Mouse (Mus musculus): Measurements from ENCODE around the gene Fry. TPM values are rescaled to one million over a fixed set of nuclear protein-coding genes. Genes with fewer than 3 reads are reported as not detected.

Fry gene
- polyA plus RNA-seq, 1 experiment: not detected

DNA sequence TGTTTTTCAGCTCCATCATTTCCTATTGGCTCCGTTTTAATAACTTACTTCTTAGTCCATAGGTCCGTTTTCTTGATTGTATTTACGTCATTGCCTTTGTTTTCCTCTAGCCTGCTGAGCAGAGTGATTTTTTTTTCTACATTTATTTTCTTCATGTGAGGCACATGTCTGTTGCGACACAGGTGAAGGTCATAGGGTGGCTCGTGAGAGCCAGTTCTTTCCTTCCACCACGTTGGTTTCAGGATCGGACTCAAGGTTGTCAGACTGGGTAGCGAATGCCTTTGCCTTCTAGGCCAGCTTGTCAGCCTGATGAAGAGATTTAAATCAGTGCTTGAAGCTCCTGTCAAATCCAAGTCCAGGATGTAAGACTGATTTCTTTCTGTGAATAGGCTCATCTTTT is 101.0 kb downstream of the Fry start:
- no peak for TF ChIP-seq GATA1 (IDR thresholded peaks at IDR 0.05; ENCODE audit: low read length)

DNA sequence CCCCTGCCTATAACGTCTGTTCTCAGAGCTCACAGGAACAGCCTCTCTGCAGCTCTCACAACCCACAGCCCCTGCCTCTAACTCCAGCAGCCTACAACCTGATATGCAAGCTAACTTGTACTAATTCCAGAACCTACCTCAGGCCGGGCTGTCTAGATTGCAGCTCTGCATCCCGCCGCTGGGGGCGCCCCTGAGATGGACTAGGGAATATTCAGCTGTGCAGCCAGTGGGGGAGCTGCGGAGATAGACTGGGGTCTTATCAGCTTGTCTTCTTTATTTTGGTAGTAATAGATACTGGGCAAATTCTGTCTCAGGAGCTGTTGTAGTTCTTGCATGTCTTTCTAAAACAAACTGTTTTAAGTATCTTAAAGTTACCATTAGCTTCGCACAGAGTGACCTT is 101.9 kb downstream of the Fry start:
- no peak for TF ChIP-seq GATA1 (IDR thresholded peaks at IDR 0.05; ENCODE audit: low read length)

DNA sequence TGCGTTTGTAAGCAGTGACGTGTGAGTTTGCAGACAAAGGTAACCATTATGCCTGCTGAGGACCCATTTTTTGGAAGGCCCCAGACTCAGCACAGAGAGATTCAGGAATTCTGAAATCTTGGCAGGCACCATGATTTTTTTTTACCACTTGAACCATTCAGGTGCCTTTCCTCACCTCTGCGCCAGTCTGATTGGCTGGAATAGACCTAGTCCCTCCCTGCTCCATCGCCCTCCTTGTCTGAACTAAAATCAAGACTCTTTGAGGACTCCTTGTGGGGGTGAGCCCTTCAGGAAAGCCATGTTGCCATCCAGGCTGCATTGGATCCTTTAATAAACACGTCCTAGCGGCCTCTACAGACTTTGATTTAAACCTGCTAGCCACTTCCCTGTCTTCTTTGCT is 103.4 kb downstream of the Fry start:
- no peak for TF ChIP-seq GATA1 (IDR thresholded peaks at IDR 0.05; ENCODE audit: low read length)

DNA sequence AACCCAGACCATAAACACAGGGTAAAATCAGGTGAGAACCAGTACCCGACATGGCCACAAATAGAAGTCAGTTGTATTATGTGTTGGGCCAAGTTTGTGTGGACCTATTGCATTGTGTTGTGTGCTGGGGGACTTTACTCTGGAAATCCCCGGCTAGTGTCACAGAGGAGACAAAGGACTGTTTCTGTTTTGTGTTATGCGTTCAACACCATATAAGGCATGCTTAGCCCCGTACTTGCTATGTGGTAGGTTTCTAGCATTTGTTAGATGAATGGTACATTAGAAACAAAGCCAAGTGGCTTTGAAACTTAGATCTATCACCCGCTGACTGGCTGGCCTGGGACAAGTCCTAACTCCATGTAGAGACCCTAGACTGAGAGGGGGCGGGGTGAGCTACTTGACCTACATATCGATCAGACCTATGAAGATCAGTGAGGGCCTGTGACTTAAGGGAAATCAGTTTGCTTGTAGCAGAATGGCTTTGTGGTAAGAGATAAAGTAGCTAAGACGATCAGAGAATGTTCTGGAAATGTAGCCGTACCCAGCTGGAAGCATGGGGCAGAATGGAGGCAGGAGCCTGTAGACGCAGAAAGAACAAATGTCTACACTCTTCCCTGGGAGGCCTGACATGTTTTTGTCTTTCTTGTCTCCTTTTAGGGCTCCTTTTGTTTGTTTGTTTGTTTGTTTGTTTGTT is 105.2 kb downstream of the Fry start:
- TF ChIP-seq GATA1 (IDR thresholded peaks at IDR 0.05; ENCODE audit: low read length): no peak

DNA sequence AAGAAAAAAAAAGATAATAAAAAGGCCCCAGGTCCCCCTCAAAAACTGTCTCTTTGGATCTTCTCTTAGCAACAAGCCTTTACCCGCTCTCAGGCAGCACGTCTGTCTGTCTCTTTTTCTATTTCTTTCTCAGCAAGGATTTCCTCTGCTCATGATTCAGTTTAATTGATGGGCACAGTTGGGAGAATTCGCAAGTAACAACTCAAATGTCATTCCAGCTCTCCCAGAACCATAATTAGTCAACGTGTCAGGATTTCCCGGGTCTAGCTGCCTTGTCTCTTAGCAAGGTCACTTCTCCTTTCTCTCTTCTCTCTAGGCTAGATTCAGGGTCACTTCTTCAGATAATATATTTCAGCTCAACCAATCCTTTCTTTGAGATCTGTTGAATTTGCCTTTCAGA is 110.6 kb downstream of the Fry start:
- no peak for TF ChIP-seq GATA1 (IDR thresholded peaks at IDR 0.05; ENCODE audit: low read length)

DNA sequence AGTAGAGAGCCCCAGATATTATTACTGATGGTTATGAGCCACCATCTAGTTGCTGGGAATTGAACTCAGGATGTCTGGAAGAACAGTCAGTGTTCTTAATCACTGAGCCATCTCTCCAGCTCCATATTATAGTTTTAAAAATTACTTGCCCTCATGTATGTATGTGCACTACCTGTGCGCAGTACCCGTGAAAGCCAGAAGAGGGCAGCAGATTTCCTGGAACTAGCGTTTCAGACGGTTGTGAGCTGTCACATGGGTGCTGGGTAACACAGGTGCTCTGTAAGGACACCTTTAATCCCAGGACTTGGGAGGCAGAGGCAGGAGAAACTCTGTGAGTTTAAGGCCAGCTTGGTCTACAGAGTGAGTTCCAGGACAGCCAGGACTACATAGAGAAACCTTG is 111.3 kb downstream of the Fry start:
- TF ChIP-seq GATA1 (IDR thresholded peaks at IDR 0.05; ENCODE audit: low read length): no peak

DNA sequence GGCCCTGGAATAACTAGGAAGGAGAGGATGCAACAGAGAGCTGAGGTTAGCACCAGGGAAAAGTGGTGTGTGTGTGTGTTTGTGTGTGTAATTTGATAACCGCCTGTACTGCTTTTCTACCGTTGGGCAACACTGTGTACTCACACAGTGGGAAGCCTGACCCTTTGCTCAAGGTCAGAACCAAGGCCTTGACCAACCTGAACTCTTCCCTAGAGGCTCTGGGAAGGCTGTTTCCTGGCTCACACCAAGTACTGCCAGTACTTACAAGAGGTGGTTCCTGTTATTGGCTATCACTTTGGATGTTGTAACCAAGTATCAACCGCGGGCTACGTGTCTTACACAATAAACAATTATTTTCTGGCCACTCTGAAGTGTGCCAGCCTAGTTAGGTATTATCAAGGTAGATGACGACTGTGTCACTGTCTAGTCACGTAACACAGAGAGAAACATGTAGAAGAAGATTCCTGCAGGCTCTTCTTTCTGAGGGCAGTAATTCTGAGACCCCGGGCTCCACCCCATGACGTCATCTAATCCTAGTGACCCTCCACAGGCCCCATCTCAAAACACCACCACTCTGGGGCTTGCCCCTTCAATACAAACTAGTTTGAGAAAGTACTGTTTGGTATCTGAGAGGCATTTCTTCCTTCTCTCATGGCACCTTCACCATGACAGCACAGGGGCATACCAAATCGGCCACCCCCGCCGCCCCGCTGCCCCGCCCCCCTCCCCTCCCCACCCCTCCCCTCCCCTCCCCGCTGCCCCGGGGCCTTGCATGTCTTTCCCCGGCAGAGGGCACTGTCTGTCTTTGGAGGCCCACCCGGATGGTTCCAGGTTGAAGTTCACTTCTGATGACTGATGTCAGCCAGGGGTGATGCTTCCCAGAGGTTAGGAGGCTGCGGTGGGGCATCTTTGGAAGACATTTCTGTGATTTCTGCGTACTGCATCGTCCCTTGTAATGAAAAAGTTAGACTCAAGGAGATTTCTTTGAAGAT is 114.0 kb downstream of the Fry start:
- no peak for TF ChIP-seq GATA1 (IDR thresholded peaks at IDR 0.05; ENCODE audit: low read length)

DNA sequence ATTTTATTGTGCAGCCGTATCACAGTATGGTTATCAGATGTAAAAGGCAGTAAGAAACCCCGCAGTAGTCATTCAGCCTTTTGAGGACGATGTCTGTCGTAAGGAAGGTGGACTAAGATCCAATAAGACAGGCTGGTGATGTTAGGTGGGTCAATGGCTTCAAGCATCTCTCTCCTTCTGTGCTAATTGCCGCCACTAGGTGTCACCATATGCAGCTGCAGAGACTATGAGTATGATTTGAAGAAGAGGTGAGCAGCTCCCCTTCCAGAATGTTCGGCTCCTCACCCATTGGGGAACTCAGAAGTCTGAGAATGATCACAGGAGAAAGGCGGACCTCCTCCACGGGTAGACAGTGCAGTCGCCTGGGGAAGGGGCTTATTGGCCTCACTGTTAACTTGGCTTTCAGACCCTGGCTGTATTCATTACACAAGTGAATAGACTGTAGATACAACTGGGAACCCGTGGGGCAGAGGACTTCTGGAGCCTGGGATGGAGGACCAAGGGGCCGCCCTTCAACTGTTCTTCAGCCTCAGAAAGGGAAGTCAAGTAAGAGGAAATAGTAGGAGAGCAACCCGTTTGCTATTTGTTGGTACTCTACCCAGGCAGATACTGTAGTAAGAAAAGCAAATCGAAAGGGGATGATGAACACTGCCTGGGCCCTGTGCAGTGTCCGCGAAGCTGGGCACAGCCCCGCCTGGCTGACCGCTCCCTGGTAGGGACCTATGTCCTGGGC is 114.9 kb downstream of the Fry start:
- no peak for TF ChIP-seq GATA1 (IDR thresholded peaks at IDR 0.05; ENCODE audit: low read length)

DNA sequence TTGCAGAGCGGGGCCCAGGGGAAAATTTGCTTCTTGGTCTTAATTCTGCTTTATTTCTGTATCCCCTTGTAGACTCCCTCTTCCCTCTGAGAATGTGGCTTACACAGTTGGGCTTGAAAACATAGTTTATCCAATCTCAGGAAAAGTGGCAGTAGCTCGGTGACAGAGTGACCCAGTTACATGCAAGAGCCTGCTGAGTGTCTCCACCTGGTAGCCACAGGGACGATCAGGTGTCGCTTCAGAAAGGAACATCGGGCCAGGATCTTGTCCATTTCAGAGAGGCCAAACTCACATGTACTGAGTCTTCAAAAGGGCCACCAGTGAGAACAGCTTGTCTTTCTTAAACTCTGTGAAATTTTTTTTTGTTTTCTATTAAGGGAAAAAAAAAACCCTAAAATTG is 117.5 kb downstream of the Fry start:
- TF ChIP-seq GATA1 (IDR thresholded peaks at IDR 0.05; ENCODE audit: low read length): no peak

DNA sequence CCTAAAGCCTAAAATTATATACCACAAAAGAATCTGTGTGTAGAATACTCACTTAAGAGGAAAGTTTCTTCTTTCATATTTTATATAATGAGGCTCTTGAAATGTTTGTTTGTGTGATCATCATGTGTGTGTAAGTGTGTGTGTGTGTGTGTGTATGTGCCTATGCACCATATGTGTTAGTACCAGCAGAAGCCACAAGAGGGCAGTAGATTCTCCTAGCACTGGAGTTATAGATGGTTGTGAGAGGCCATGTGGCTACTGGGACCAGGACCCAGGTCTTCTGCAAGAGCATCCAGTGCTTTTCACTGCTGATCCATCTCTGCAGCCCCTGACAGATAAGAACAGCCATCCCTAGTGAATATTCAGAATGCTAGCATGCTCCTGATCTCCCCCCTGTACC is 118.2 kb downstream of the Fry start:
- TF ChIP-seq GATA1 (IDR thresholded peaks at IDR 0.05; ENCODE audit: low read length): no peak

DNA sequence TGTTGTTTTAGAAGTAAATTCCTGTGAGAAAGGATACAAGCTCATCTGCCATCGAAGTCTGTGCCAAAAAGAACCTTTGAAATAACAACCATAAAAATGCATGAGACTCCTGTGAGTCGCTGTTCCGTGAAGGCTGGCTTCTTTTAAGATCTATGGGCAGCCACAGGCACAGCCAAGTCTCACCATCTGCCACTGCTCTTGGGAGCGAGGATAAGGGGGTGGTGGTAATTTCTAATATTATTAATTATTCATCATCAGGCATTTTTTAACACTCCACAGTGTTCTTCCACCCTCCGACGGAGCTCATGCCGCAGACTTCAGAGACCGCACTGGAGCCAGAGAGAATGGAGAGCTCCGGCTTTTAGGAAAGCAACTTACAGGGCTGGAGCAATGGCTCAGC is 123.2 kb downstream of the Fry start:
- no peak for TF ChIP-seq GATA1 (IDR thresholded peaks at IDR 0.05; ENCODE audit: low read length)

DNA sequence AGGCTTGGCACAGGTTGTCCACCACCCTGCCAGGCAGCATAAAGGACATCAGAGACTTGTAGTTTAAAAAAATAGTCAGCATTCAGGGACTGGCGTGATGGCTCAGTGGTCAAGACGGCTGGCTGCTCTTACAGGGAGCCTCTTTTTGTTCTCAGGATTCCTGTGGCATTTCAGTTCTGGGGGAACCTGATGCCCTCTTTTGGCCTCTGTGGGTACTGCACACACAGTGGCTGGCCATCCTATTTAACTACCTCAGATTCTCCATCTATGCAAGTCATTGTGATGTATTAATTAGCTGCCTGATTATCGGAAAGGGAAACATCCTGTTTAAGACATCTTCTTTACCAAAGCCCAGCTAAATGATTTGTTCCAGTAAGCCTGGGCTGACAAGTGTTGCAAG is 128.3 kb downstream of the Fry start:
- no peak for TF ChIP-seq GATA1 (IDR thresholded peaks at IDR 0.05; ENCODE audit: low read length)

DNA sequence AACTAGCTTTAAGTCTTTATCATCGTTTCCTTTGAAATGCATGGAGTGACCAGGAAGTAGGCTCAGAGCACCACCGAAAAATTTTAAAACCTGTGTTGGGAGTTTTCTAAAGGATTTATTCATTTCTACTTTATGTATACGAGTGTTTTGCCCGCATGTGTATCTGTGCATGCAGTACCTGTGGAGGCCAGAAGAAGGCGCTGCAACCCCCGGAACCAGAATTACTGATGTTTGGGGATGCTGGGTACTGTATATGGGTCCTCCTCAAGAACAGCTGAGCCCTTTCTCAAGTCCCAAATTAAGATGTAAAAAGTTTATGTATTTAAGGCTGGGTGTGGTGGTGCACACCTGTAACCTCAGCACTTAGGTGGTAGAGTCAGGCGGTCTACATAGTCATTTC is 139.3 kb downstream of the Fry start:
- TF ChIP-seq GATA1 (IDR thresholded peaks at IDR 0.05; ENCODE audit: low read length): no peak

DNA sequence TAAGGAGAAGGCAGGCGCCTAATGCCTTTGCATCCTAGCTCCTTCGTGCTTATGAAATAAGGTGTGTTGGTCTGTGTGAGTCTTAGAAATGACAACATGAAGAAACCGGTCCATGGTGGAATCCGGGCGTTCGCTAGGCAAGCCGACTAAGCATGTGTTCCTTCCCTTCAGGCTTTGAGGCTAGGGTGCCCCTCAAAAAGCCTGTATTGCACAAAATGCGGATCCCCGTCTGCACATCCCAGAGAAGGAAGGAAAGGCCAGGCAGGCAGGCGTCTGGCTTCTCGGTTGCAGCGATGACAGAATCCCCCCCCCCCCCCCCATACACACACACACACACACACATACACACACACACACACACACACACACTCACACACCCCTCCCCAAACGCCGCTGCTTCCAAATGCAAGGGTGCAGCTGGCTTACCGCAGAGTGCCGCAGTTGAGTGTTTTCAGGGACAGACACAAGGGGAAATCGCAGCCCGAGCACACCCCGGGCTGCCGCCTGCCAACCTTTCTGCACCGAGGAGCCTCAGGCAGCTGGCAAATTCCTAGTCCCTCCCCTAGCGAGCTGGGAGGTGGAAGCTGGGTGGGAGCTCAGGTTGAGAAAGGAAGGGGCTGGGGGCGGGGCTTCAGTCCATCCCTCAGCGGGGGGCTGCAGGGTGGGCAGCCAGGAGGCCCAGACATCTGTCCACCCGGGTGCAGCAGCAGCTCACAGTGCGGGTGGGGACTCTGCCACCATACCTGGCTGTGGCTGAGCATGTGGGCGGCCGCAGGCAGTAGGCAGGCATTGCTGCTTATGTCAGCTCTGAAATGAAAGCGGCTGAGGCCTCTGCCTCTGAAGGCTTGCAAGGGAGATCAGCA is 141.0 kb downstream of the Fry start:
- TF ChIP-seq GATA1 (IDR thresholded peaks at IDR 0.05; ENCODE audit: low read length): no peak

DNA sequence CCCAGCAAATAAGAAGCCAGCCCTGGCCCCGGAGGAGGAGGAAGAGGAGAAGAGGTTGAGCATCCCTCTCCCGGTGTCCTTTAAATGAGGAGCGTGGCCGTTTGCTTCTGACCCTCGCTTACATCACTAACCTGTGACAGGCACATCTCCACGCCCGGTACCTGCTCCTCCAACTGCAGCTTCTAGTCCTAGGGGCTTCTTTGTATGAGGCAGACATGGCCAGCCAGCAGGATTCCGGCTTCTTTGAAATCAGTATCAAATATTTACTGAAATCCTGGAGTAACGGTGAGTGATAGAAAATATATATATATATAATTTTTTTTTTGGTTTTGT is 141.6 kb downstream of the Fry start:
- no peak for TF ChIP-seq GATA1 (IDR thresholded peaks at IDR 0.05; ENCODE audit: low read length)

All from G1E-ER4 (cell line).